ENCODE assay signal across 8 mouse cellular contexts in genomic region chr19:5841389-5841946, GRCm38 (mm10). TPM values are rescaled to one million over a fixed set of nuclear protein-coding genes. Genes with fewer than 3 reads are reported as not detected.
DNase-seq lines count a peak whose midpoint lies in the region; ATAC-seq and TF ChIP-seq lines count a peak whose summit lies in the region.

No protein-coding gene starts in this region.

- no peaks in the 10 kb centered on the region for H3K9me3 ChIP-seq in hindbrain, embryonic 10.5 days
- no peaks in the 10 kb centered on the region for H3K9me3 ChIP-seq in hindbrain, embryonic 16.5 days (ENCODE audit: control insufficient read depth, low read length)
- no peaks in the 10 kb centered on the region for H3K9me3 ChIP-seq in MEL (replicated peaks; ENCODE audit: insufficient read depth, low read length)
- H3K9me3 ChIP-seq in heart, embryonic 12.5 days (replicated peaks), result no peaks in the 10 kb centered on the region
- H3K9me3 ChIP-seq in lung, embryonic 14.5 days (ENCODE audit: low read depth, low read length), result no peaks in the 10 kb centered on the region
- no peaks in the 10 kb centered on the region for H3K9me3 ChIP-seq in hindbrain, embryonic 14.5 days (ENCODE audit: control insufficient read depth, low read length)
- H3K9me3 ChIP-seq in midbrain, embryonic 11.5 days (ENCODE audit: control insufficient read depth, low read length), result no peaks in the 10 kb centered on the region

- no peak for DNase-seq in hindbrain, embryonic 10.5 days (ENCODE audit: low spot score)
- DNase-seq in MEL (ENCODE audit: low read depth, low spot score), result peak; percentile 73
- no peak for DNase-seq in lung, embryonic 14.5 days
- no peak for DNase-seq in hindbrain, embryonic 14.5 days (ENCODE audit: low spot score)
- no peak for DNase-seq in embryo, embryonic 10 days (ENCODE audit: low spot score)
- DNase-seq in midbrain, embryonic 11.5 days (ENCODE audit: low spot score, missing footprints), result no peak

- no peak for TF ChIP-seq RAD21 in MEL (IDR thresholded peaks at IDR 0.05; ENCODE audit: low read depth, low read length)

- no peak overlapping the region for H3K9ac ChIP-seq in hindbrain, embryonic 16.5 days (ENCODE audit: low read depth, low read length)
- peak overlapping the region; percentile 93 for H3K9ac ChIP-seq in MEL (ENCODE audit: control insufficient read depth, low read depth, low read length, poor library complexity, severe bottlenecking)
- no peak overlapping the region for H3K9ac ChIP-seq in heart, embryonic 12.5 days
- H3K9ac ChIP-seq in lung, embryonic 14.5 days, result no peak overlapping the region
- no peak overlapping the region for H3K9ac ChIP-seq in hindbrain, embryonic 14.5 days
- no peak overlapping the region for H3K9ac ChIP-seq in midbrain, embryonic 11.5 days (ENCODE audit: low read length)

- ATAC-seq in hindbrain, embryonic 16.5 days, result no peak
- ATAC-seq in heart, embryonic 12.5 days (ENCODE audit: insufficient number of reproducible peaks, low FRiP score), result 0 out of 2 replicates have a peak, but pooled peaks have one; percentile 23
- no peak for ATAC-seq in lung, embryonic 14.5 days (ENCODE audit: insufficient read depth)
- ATAC-seq in hindbrain, embryonic 14.5 days (ENCODE audit: low FRiP score), result no peak
- no peak for ATAC-seq in midbrain, embryonic 11.5 days (ENCODE audit: low FRiP score)

- 0 out of 4 replicates have a peak, but pooled peaks of 1 of the 2 experiments have one; percentile 39 for TF ChIP-seq EP300 in MEL (IDR thresholded peaks at IDR 0.05; ENCODE audit: low read depth in 1 of 2, low read length in 2 of 2)

- H3K27me3 ChIP-seq in hindbrain, embryonic 10.5 days (ENCODE audit: insufficient read depth, poor library complexity, severe bottlenecking), result no peaks in the 10 kb centered on the region
- no peaks in the 10 kb centered on the region for H3K27me3 ChIP-seq in hindbrain, embryonic 16.5 days (replicated peaks; ENCODE audit: control insufficient read depth, insufficient read depth, low read length)
- no peaks in the 10 kb centered on the region for H3K27me3 ChIP-seq in MEL (ENCODE audit: control insufficient read depth in 1 of 2, insufficient read depth in 2 of 2, low read length in 2 of 2)
- no peaks in the 10 kb centered on the region for H3K27me3 ChIP-seq in heart, embryonic 12.5 days (replicated peaks)
- no peaks in the 10 kb centered on the region for H3K27me3 ChIP-seq in lung, embryonic 14.5 days (ENCODE audit: insufficient read depth, low read length)
- H3K27me3 ChIP-seq in hindbrain, embryonic 14.5 days (ENCODE audit: control insufficient read depth, insufficient read depth, low read length), result no peaks in the 10 kb centered on the region
- H3K27me3 ChIP-seq in midbrain, embryonic 11.5 days (ENCODE audit: control insufficient read depth, insufficient read depth, low read length), result no peaks in the 10 kb centered on the region

- WGBS in hindbrain, embryonic 10.5 days, result 49% methylated on average over 4 of the region's 4 CpGs
- 46% methylated on average over 4 of the region's 4 CpGs for WGBS in hindbrain, embryonic 16.5 days
- WGBS in heart, embryonic 12.5 days, result 51% methylated on average over 4 of the region's 4 CpGs
- 64% methylated on average over 4 of the region's 4 CpGs for WGBS in lung, embryonic 14.5 days
- WGBS in hindbrain, embryonic 14.5 days, result 36% methylated on average over 4 of the region's 4 CpGs
- WGBS in midbrain, embryonic 11.5 days, result 55% methylated on average over 4 of the region's 4 CpGs

- 0 out of 2 replicates have a peak overlapping the region, but pooled peaks have one; percentile 11 for H3K4me3 ChIP-seq in hindbrain, embryonic 10.5 days
- H3K4me3 ChIP-seq in hindbrain, embryonic 16.5 days (ENCODE audit: low read length), result no peak overlapping the region
- no peak overlapping the region for H3K4me3 ChIP-seq in MEL (ENCODE audit: control insufficient read depth in 1 of 2, insufficient read depth in 1 of 2, low read depth in 2 of 2, low read length in 2 of 2)
- peak overlapping the region; percentile 6; the same call in 1 of the 2 replicates for H3K4me3 ChIP-seq in heart, embryonic 12.5 days
- H3K4me3 ChIP-seq in lung, embryonic 14.5 days (ENCODE audit: low read depth, low read length), result no peak overlapping the region
- H3K4me3 ChIP-seq in hindbrain, embryonic 14.5 days (replicated peaks; ENCODE audit: low read length), result no peak overlapping the region
- no peak overlapping the region for H3K4me3 ChIP-seq in midbrain, embryonic 11.5 days (ENCODE audit: low read depth, low read length)

- H3K4me2 ChIP-seq in hindbrain, embryonic 16.5 days (ENCODE audit: low read length), result no peak overlapping the region
- H3K4me2 ChIP-seq in heart, embryonic 12.5 days, result peak overlapping the region; percentile 39
- H3K4me2 ChIP-seq in lung, embryonic 14.5 days, result peak overlapping the region; percentile 36; the same call in 1 of the 2 replicates
- H3K4me2 ChIP-seq in hindbrain, embryonic 14.5 days (replicated peaks), result no peak overlapping the region
- H3K4me2 ChIP-seq in midbrain, embryonic 11.5 days, result no peak overlapping the region

- peaks cover 38% of the 10 kb centered on the region for H3K79me2 ChIP-seq in MEL (ENCODE audit: control insufficient read depth, insufficient read depth, low read length, poor library complexity)

- H3K4me1 ChIP-seq in hindbrain, embryonic 10.5 days (replicated peaks), result peaks cover 81% of the 10 kb centered on the region
- peaks cover 22% of the 10 kb centered on the region for H3K4me1 ChIP-seq in hindbrain, embryonic 16.5 days (ENCODE audit: control insufficient read depth, insufficient read depth, low read depth, low read length)
- peaks cover 5 to 25% of the 10 kb centered on the region in 2 experiments for H3K4me1 ChIP-seq in MEL (ENCODE audit: control insufficient read depth in 1 of 2, insufficient read depth in 2 of 2, low read length in 2 of 2)
- peaks cover 65% of the 10 kb centered on the region for H3K4me1 ChIP-seq in heart, embryonic 12.5 days (replicated peaks)
- peaks cover 33% of the 10 kb centered on the region for H3K4me1 ChIP-seq in lung, embryonic 14.5 days (ENCODE audit: insufficient read depth)
- H3K4me1 ChIP-seq in hindbrain, embryonic 14.5 days (replicated peaks; ENCODE audit: control insufficient read depth, insufficient read depth, low read length), result peaks cover 39% of the 10 kb centered on the region
- H3K4me1 ChIP-seq in midbrain, embryonic 11.5 days (ENCODE audit: control insufficient read depth, insufficient read depth, low read length), result peaks cover 39% of the 10 kb centered on the region

- H3K36me3 ChIP-seq in hindbrain, embryonic 10.5 days, result no peaks in the 10 kb centered on the region
- no peaks in the 10 kb centered on the region for H3K36me3 ChIP-seq in hindbrain, embryonic 16.5 days (ENCODE audit: control insufficient read depth, insufficient read depth, low read length)
- peaks cover 0 to 23% of the 10 kb centered on the region in 2 experiments; a peak in 3 of 4 replicates for H3K36me3 ChIP-seq in MEL (ENCODE audit: control insufficient read depth in 1 of 2, insufficient read depth in 2 of 2, low read length in 2 of 2)
- no peaks in the 10 kb centered on the region for H3K36me3 ChIP-seq in heart, embryonic 12.5 days
- no peaks in the 10 kb centered on the region for H3K36me3 ChIP-seq in lung, embryonic 14.5 days (ENCODE audit: insufficient read depth)
- H3K36me3 ChIP-seq in hindbrain, embryonic 14.5 days (replicated peaks; ENCODE audit: control insufficient read depth, insufficient read depth), result no peaks in the 10 kb centered on the region
- no peaks in the 10 kb centered on the region for H3K36me3 ChIP-seq in midbrain, embryonic 11.5 days (ENCODE audit: control insufficient read depth, insufficient read depth, low read length)

- peak; percentile 17 to 47; a peak in 1 of 4 replicates for TF ChIP-seq POLR2A in MEL (IDR thresholded peaks at IDR 0.05; ENCODE audit: control insufficient read depth in 1 of 2, insufficient read depth in 1 of 2, low read depth in 1 of 2, low read length in 2 of 2, poor library complexity in 1 of 2)

- TF ChIP-seq CTCF in MEL (IDR thresholded peaks at IDR 0.05 in 2 of 3, conservative IDR thresholded peaks at IDR 0.05 in 1 of 3; ENCODE audit: control insufficient read depth in 1 of 3, insufficient read depth in 1 of 3, low read depth in 2 of 3, low read length in 3 of 3, poor library complexity in 1 of 3, severe bottlenecking in 1 of 3), result no peak
- no peak for TF ChIP-seq CTCF in lung, embryonic 14.5 days (IDR thresholded peaks at IDR 0.05; ENCODE audit: low read depth)

- H3K27ac ChIP-seq in hindbrain, embryonic 10.5 days, result peak overlapping the region; percentile 96
- no peak overlapping the region for H3K27ac ChIP-seq in hindbrain, embryonic 16.5 days (ENCODE audit: low read depth, low read length)
- peak overlapping the region; percentile 96 for H3K27ac ChIP-seq in MEL (ENCODE audit: control insufficient read depth, low read depth, low read length)
- H3K27ac ChIP-seq in heart, embryonic 12.5 days (ENCODE audit: poor library complexity, severe bottlenecking), result no peak overlapping the region; the same call in 1 of the 2 replicates
- peak overlapping the region; percentile 14; the same call in 1 of the 2 replicates for H3K27ac ChIP-seq in lung, embryonic 14.5 days (ENCODE audit: low read depth)
- no peak overlapping the region for H3K27ac ChIP-seq in hindbrain, embryonic 14.5 days
- H3K27ac ChIP-seq in midbrain, embryonic 11.5 days (ENCODE audit: low read depth, low read length), result no peak overlapping the region

RNA-seq across cellular contexts. Expression of gene Frmd8, which starts 33.6 kb away (rescaled TPM):
- 37.2 and 37.8 TPM in 2 replicates for polyA plus RNA-seq in hindbrain, embryonic 10.5 days (2016; fragmentation: Nextera tagmentation; extraction: Ambion mirVana)
- polyA plus RNA-seq in hindbrain, embryonic 16.5 days (2015; fragmentation: Nextera tagmentation; extraction: Ambion mirVana), result 18.1 and 20.1 TPM in 2 replicates
- 20.8 and 22.8 TPM in 2 replicates for total RNA-seq in MEL (2012; rRNA removed)
- polyA plus RNA-seq in MEL (2012; ENCODE audit: insufficient read depth in 1 of 2, insufficient read length in 2 of 2, low read depth in 1 of 2, low replicate concordance in 2 of 2, missing spikeins in 1 of 2), result 10 to 100 TPM in 1 of 2 experiments, not detected in 1; 34.4 TPM
- 33.7 and 34.2 TPM in 2 replicates for polyA plus RNA-seq in heart, embryonic 12.5 days (2016; fragmentation: Nextera tagmentation; extraction: Ambion mirVana)
- 37.9 and 42.2 TPM in 2 replicates for polyA plus RNA-seq in lung, embryonic 14.5 days (2014; fragmentation: Nextera tagmentation; extraction: Ambion mirVana)
- polyA plus RNA-seq in hindbrain, embryonic 14.5 days (2014; fragmentation: Nextera tagmentation; extraction: Ambion mirVana), result 11.3 and 13.1 TPM in 2 replicates
- polyA plus RNA-seq in midbrain, embryonic 11.5 days (2014; fragmentation: Nextera tagmentation; extraction: Ambion mirVana), result 11.5 and 14.0 TPM in 2 replicates

RNA-seq across cellular contexts. Expression of gene Slc25a45, which starts 36.1 kb away (rescaled TPM):
- 2.8 TPM in 2 replicates for polyA plus RNA-seq in hindbrain, embryonic 10.5 days (2016; fragmentation: Nextera tagmentation; extraction: Ambion mirVana)
- polyA plus RNA-seq in hindbrain, embryonic 16.5 days (2015; fragmentation: Nextera tagmentation; extraction: Ambion mirVana), result 2.2 and 2.6 TPM in 2 replicates
- 20.7 and 23.5 TPM in 2 replicates for total RNA-seq in MEL (2012; rRNA removed)
- 10 to 100 TPM in 1 of 2 experiments, not detected in 1; 30.7 TPM for polyA plus RNA-seq in MEL (2012; ENCODE audit: insufficient read depth in 1 of 2, insufficient read length in 2 of 2, low read depth in 1 of 2, low replicate concordance in 2 of 2, missing spikeins in 1 of 2)
- polyA plus RNA-seq in heart, embryonic 12.5 days (2016; fragmentation: Nextera tagmentation; extraction: Ambion mirVana), result 3.5 and 3.9 TPM in 2 replicates
- polyA plus RNA-seq in lung, embryonic 14.5 days (2014; fragmentation: Nextera tagmentation; extraction: Ambion mirVana), result 2.4 TPM in 2 replicates
- polyA plus RNA-seq in hindbrain, embryonic 14.5 days (2014; fragmentation: Nextera tagmentation; extraction: Ambion mirVana), result 1.5 and 2.5 TPM in 2 replicates
- polyA plus RNA-seq in midbrain, embryonic 11.5 days (2014; fragmentation: Nextera tagmentation; extraction: Ambion mirVana), result 1.1 and 1.8 TPM in 2 replicates

RNA-seq across cellular contexts. Expression of gene Tigd3, which starts 52.5 kb away (rescaled TPM):
- 9.9 and 11.3 TPM in 2 replicates for polyA plus RNA-seq in hindbrain, embryonic 10.5 days (2016; fragmentation: Nextera tagmentation; extraction: Ambion mirVana)
- 10.0 and 10.2 TPM in 2 replicates for polyA plus RNA-seq in hindbrain, embryonic 16.5 days (2015; fragmentation: Nextera tagmentation; extraction: Ambion mirVana)
- total RNA-seq in MEL (2012; rRNA removed), result 1.9 and 2.1 TPM in 2 replicates
- polyA plus RNA-seq in MEL (2012; ENCODE audit: insufficient read depth in 1 of 2, insufficient read length in 2 of 2, low read depth in 1 of 2, low replicate concordance in 2 of 2, missing spikeins in 1 of 2), result 1 to 10 TPM in 1 of 2 experiments, not detected in 1; 2.2 TPM
- 1.5 and 1.9 TPM in 2 replicates for polyA plus RNA-seq in heart, embryonic 12.5 days (2016; fragmentation: Nextera tagmentation; extraction: Ambion mirVana)
- polyA plus RNA-seq in lung, embryonic 14.5 days (2014; fragmentation: Nextera tagmentation; extraction: Ambion mirVana), result 2.7 and 3.8 TPM in 2 replicates
- 6.1 and 9.4 TPM in 2 replicates for polyA plus RNA-seq in hindbrain, embryonic 14.5 days (2014; fragmentation: Nextera tagmentation; extraction: Ambion mirVana)
- 7.3 and 8.3 TPM in 2 replicates for polyA plus RNA-seq in midbrain, embryonic 11.5 days (2014; fragmentation: Nextera tagmentation; extraction: Ambion mirVana)

Comparison
In these comparisons a context has a peak if more than half of its experiments do, and no peak if none do; other contexts are left out.
1. H3K27ac ChIP-seq: peak in hindbrain, embryonic 10.5 days (single experiment), MEL (single experiment) and lung, embryonic 14.5 days (single experiment); none in hindbrain, embryonic 16.5 days (single experiment), heart, embryonic 12.5 days (single experiment), hindbrain, embryonic 14.5 days (single experiment) and midbrain, embryonic 11.5 days (single experiment).
2. H3K4me3 ChIP-seq: peak in hindbrain, embryonic 10.5 days (single experiment) and heart, embryonic 12.5 days (single experiment); none in hindbrain, embryonic 16.5 days (single experiment), MEL (0 of 2), lung, embryonic 14.5 days (single experiment), hindbrain, embryonic 14.5 days (single experiment) and midbrain, embryonic 11.5 days (single experiment).
3. H3K4me2 ChIP-seq: peak in heart, embryonic 12.5 days (single experiment) and lung, embryonic 14.5 days (single experiment); none in hindbrain, embryonic 16.5 days (single experiment), hindbrain, embryonic 14.5 days (single experiment) and midbrain, embryonic 11.5 days (single experiment).